ENCODE assay signal across 19 mouse cellular contexts in the genomic region with DNA sequence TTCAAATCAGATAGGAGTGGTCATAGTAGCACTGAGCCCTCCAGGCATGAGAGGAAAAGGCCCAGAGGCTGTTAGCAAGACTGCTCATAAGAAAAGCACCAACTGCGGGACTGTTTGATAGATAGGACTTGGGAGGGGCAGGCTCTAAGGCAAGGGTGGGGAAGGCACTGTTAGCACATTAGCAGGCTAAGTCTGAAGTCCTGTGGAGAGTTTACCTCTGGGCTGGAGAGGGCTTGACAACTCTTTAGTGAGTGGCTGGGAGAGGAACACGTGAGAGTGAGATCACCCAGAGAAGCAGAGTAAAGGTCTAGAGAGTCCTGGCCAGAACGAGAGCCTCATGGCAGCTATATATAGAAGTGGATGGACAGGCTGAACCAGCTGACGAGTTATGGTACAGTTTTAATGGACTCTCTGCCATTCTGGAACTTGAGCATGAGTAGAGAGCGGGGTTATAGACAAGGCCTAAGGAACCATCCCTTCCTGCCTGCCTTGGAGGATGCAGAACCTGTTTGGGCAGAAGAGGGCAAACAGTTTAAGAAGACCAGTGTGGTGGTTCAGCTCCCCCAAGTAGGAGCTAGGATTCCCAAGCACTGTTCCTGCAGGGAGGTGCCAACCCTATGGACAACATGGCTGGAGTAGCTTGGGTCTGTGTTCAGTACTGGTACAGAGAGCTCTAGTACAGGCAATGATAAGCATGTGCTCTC. TPM values are rescaled to one million over a fixed set of nuclear protein-coding genes. Genes with fewer than 3 reads are reported as not detected.
A peak's percentile ranks its signal among the peaks of the same experiment; 100 is the strongest.
DNase-seq lines count a peak whose midpoint lies in the region; ATAC-seq lines count a peak whose summit lies in the region.
"Had no signal": no experiment of that assay in that cellular context is flagged by ENCODE, and none has a peak within 500 bp of the region (broad histone marks: within the 10 kb centered on the region; RNA-seq: fewer than 3 reads in every experiment).

No protein-coding gene starts in this region.

- no peaks in the 10 kb centered on the region for H3K27me3 ChIP-seq in intestine, embryonic 15.5 days (replicated peaks)
- H3K27me3 ChIP-seq in liver, embryonic 16.5 days (ENCODE audit: control insufficient read depth, insufficient read depth, low read depth, low read length): no peaks in the 10 kb centered on the region
- H3K27me3 ChIP-seq: embryonic facial prominence, embryonic 13.5 days; limb, embryonic 12.5 days; neural tube, embryonic 13.5 days had no signal

- H3K9ac ChIP-seq in intestine, embryonic 15.5 days: no peak overlapping the region
- no peak overlapping the region for H3K9ac ChIP-seq in liver, embryonic 16.5 days (ENCODE audit: low read depth, low read length)
- H3K9ac ChIP-seq: embryonic facial prominence, embryonic 13.5 days; limb, embryonic 12.5 days; neural tube, embryonic 13.5 days had no signal

- peak; percentile 64 for DNase-seq in adipocyte (ENCODE audit: low spot score)
- DNase-seq in lung, postnatal 4 days: peak; percentile 25 to 55
- DNase-seq in cerebellum, adult 8-10 months: no peak
- DNase-seq in cerebellum, postnatal 4 days (ENCODE audit: low spot score in 2 of 2): no peak
- DNase-seq in kidney, postnatal 25 days: no peak
- DNase-seq: cerebellum, adult 9-11 months; heart, adult 18-20 months; heart, postnatal 36 days; midbrain, embryonic 14.5 days; right cerebral cortex, adult 18-20 months had no signal

- H3K4me1 ChIP-seq in intestine, embryonic 15.5 days (replicated peaks): no peaks in the 10 kb centered on the region
- H3K4me1 ChIP-seq in liver, embryonic 16.5 days (ENCODE audit: control insufficient read depth, low read depth, low read length): peaks cover 8% of the 10 kb centered on the region
- H3K4me1 ChIP-seq: embryonic facial prominence, embryonic 13.5 days; limb, embryonic 12.5 days; neural tube, embryonic 13.5 days had no signal

- ATAC-seq in intestine, embryonic 15.5 days: peak; percentile 97
- ATAC-seq in liver, embryonic 16.5 days (ENCODE audit: low read depth): peak; percentile 79
- no peak for ATAC-seq in monocyte, adult 5-6 weeks (replicated peaks; ENCODE audit: insufficient number of reproducible peaks, low FRiP score, low TSS enrichment, poor library complexity, severe bottlenecking)
- ATAC-seq: inflammation-experienced regulatory T-cells, adult 6 months had no signal

- no peaks in the 10 kb centered on the region for H3K9me3 ChIP-seq in intestine, embryonic 15.5 days
- no peaks in the 10 kb centered on the region for H3K9me3 ChIP-seq in liver, embryonic 16.5 days (replicated peaks; ENCODE audit: control insufficient read depth, low read length)
- H3K9me3 ChIP-seq: embryonic facial prominence, embryonic 13.5 days; limb, embryonic 12.5 days; neural tube, embryonic 13.5 days had no signal

- WGBS in intestine, embryonic 15.5 days: 53% methylated on average over 5 of the region's 5 CpGs
- 50% methylated on average over 5 of the region's 5 CpGs for WGBS in liver, embryonic 16.5 days (ENCODE audit: insufficient replicate concordance)

- H3K27ac ChIP-seq in intestine, embryonic 15.5 days: peak overlapping the region; percentile 29; the same call in 1 of the 2 replicates
- H3K27ac ChIP-seq in liver, embryonic 16.5 days (ENCODE audit: low read length): no peak overlapping the region
- H3K27ac ChIP-seq: embryonic facial prominence, embryonic 13.5 days; limb, embryonic 12.5 days; neural tube, embryonic 13.5 days had no signal

- no peak overlapping the region for H3K4me3 ChIP-seq in intestine, embryonic 15.5 days (replicated peaks)
- no peak overlapping the region for H3K4me3 ChIP-seq in liver, embryonic 16.5 days (ENCODE audit: low read depth, low read length)
- H3K4me3 ChIP-seq: embryonic facial prominence, embryonic 13.5 days; limb, embryonic 12.5 days; neural tube, embryonic 13.5 days had no signal

- no peak overlapping the region for H3K4me2 ChIP-seq in intestine, embryonic 15.5 days (replicated peaks)
- no peak overlapping the region for H3K4me2 ChIP-seq in liver, embryonic 16.5 days (ENCODE audit: low read depth, low read length)
- H3K4me2 ChIP-seq: embryonic facial prominence, embryonic 13.5 days; limb, embryonic 12.5 days; neural tube, embryonic 13.5 days had no signal

- H3K36me3 ChIP-seq in intestine, embryonic 15.5 days: no peaks in the 10 kb centered on the region
- H3K36me3 ChIP-seq in liver, embryonic 16.5 days (ENCODE audit: control insufficient read depth, insufficient read depth): no peaks in the 10 kb centered on the region
- H3K36me3 ChIP-seq: embryonic facial prominence, embryonic 13.5 days; limb, embryonic 12.5 days; neural tube, embryonic 13.5 days had no signal

RNA-seq across cellular contexts. Expression of a gene that starts 11.5 kb away (rescaled TPM):
- polyA plus RNA-seq in intestine, embryonic 15.5 days (2015; fragmentation: Nextera tagmentation; extraction: Ambion mirVana): 5.5 and 6.3 TPM in 2 replicates
- 6.8 and 7.3 TPM in 2 replicates for polyA plus RNA-seq in liver, embryonic 16.5 days (2015; fragmentation: Nextera tagmentation; extraction: Ambion mirVana)
- total RNA-seq in monocyte, adult 5-6 weeks (2017): 70.8 to 164 TPM (median 139 TPM) in 3 replicates
- total RNA-seq: MEL had no signal

RNA-seq across cellular contexts. Expression of a gene that starts 42.2 kb away (rescaled TPM):
- polyA plus RNA-seq in intestine, embryonic 15.5 days (2015; fragmentation: Nextera tagmentation; extraction: Ambion mirVana): 0.68 and 2.4 TPM in 2 replicates
- polyA plus RNA-seq in liver, embryonic 16.5 days (2015; fragmentation: Nextera tagmentation; extraction: Ambion mirVana): 13.4 and 14.2 TPM in 2 replicates
- total RNA-seq in monocyte, adult 5-6 weeks (2017): 5.8 to 12.4 TPM (median 8.9 TPM) in 3 replicates
- total RNA-seq: MEL had no signal
- polyA plus RNA-seq: testis, adult 2 months had no signal

Comparison
In these comparisons a context has a peak if more than half of its experiments do, and no peak if none do; other contexts are left out.
1. DNase-seq: peak in adipocyte (single experiment) and lung, postnatal 4 days (2 of 2); none in cerebellum, adult 8-10 months (single experiment), cerebellum, postnatal 4 days (0 of 2) and kidney, postnatal 25 days (0 of 2).